Mouse (Mus musculus) embryonic facial prominence, embryonic 12.5 days (tissue): ENCODE measurements at regions not wholly inside any gene's neighbourhood (a gene's known extent, or its start where the extent isn't known, plus 50 kb on each side); places are given as distances from the start of the nearest gene placed in this dataset.
A peak's percentile ranks its signal among the peaks of the same experiment; 100 is the strongest.

ENCODE experiments used
- ATAC-seq: fragments of 200-750 bp; cut with Nextera tagmentation; 2 replicates; pipeline ENCODE4 v1.8.0; 2017; ENCODE audit not compliant: insufficient number of reproducible peaks, insufficient read depth, low FRiP score, low TSS enrichment
- H3K27ac ChIP-seq: fragments of 300-500 bp; sonication (generic); 2 replicates; pipeline ENCODE4 v1.5.1; 2016; ENCODE audit warnings: mild to moderate bottlenecking
- H3K27me3 ChIP-seq: fragments of 300-500 bp; sonication (generic); 2 replicates; pipeline ENCODE4 v1.6.1; 2016; ENCODE audit warnings: mild to moderate bottlenecking, moderate library complexity
- H3K36me3 ChIP-seq: fragments of 300-500 bp; sonication (generic); 2 replicates; pipeline ENCODE4 v1.6.1; 2016; ENCODE audit warnings: mild to moderate bottlenecking
- H3K4me1 ChIP-seq: fragments of 300-500 bp; sonication (generic); 2 replicates; pipeline ENCODE4 v1.6.1; 2016
- H3K4me2 ChIP-seq: fragments of 300-500 bp; sonication (generic); replicated peaks from 2 replicates; pipeline ENCODE4 v1.6.1; 2016; ENCODE audit warnings: mild to moderate bottlenecking, moderate library complexity
- H3K4me3 ChIP-seq: fragments of 300-500 bp; sonication (generic); 2 replicates; pipeline ENCODE4 v1.5.1; 2016; ENCODE audit warnings: mild to moderate bottlenecking
- H3K9ac ChIP-seq: fragments of 300-500 bp; sonication (generic); 2 replicates; pipeline ENCODE4 v1.6.1; 2016; ENCODE audit warnings: mild to moderate bottlenecking, moderate library complexity
- H3K9me3 ChIP-seq: fragments of 300-500 bp; sonication (generic); 2 replicates; pipeline ENCODE4 v1.6.1; 2016; ENCODE audit warnings: mild to moderate bottlenecking, moderate library complexity
- WGBS: fragments of 180-500 bp; shearing (Covaris S2); methylation state at CpG from one replicate; pipeline ENCODE4 v1.1.7; 2016; 5-methylcytosine and 5-hydroxymethylcytosine counted together

DNA sequence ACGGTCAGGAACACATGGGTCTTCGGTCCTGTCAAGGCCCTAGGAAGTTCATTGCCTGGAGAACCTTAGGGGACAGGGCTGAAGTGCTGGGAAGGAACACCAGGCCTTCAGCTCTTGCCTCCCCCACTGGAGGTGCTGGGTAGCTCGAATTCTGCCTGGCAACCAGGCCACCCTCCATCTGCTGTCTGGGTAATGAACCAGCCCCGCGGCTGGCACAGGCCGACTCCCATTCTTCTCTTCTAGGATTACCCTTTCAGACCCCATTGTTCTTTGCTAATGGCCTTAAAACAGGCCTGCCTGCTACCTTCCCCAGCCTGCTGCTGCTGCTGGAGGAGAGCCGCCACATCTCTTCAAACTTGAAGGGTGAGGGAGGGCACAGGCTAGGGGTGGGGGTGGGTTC is 71.2 kb downstream of the Gadd45g start:
- H3K4me2 ChIP-seq = no peak overlapping the region
- no peak for ATAC-seq
- H3K4me1 ChIP-seq = peaks cover 51% of the 10 kb centered on the region
- H3K27ac ChIP-seq = no peak overlapping the region
- no peaks in the 10 kb centered on the region for H3K36me3 ChIP-seq
- no peak overlapping the region for H3K4me3 ChIP-seq
- no peak overlapping the region for H3K9ac ChIP-seq
- WGBS = 39% methylated on average over 7 of the region's 7 CpGs
- H3K9me3 ChIP-seq = no peaks in the 10 kb centered on the region
- peaks cover 30% of the 10 kb centered on the region for H3K27me3 ChIP-seq

DNA sequence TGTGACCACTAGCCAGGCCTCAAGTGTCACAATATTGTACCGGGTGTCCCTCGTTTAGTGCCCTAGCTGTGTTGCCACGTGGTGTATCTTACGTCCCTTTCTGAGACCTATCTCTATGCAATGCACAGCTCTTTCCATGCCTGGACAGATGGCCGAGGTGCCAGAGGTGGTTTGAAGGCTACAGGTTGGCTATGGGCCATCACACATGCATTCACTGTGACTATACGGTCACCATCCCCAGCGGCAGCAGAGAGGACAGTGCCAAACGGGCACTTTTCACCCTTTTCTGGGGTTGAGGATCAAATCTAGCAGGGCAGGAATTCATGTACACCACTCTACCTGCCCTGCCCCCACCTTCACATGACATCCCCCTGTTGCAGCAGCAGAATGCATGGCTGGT is 71.6 kb downstream of the Gadd45g start:
- peaks cover 51% of the 10 kb centered on the region for H3K4me1 ChIP-seq
- 0 out of 2 replicates have a peak overlapping the region, but pooled peaks have one; percentile 43 for H3K27ac ChIP-seq
- WGBS = 52% methylated on average over 8 of the region's 8 CpGs
- peaks cover 30% of the 10 kb centered on the region for H3K27me3 ChIP-seq
- no peak overlapping the region for H3K9ac ChIP-seq
- no peak for ATAC-seq
- H3K4me3 ChIP-seq = no peak overlapping the region
- no peaks in the 10 kb centered on the region for H3K9me3 ChIP-seq
- no peak overlapping the region for H3K4me2 ChIP-seq
- H3K36me3 ChIP-seq = no peaks in the 10 kb centered on the region

DNA sequence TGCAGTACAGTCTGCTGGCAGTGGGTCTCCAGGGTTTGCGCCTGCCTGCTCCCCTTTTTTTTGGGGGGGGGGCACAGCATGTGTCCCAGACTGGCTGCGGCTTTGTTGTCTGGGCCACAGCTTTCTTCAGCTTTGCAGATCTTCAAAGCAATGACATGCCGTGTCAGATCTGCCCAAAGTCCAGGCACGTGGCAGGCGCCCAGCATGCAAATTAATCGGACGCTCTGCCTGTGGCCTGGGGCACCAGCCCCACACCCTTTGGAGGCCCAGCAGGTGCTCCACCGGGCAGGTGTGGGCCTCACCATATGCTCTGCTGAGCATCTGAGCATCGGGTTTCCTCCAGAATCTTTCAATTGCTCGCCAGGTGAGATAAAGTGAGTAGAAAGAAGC is 72.3 kb downstream of the Gadd45g start:
- no peak overlapping the region for H3K9ac ChIP-seq
- H3K4me2 ChIP-seq = no peak overlapping the region
- H3K27ac ChIP-seq = 0 out of 2 replicates have a peak overlapping the region, but pooled peaks have one; percentile 43
- no peak for ATAC-seq
- H3K36me3 ChIP-seq = no peaks in the 10 kb centered on the region
- peaks cover 51% of the 10 kb centered on the region for H3K4me1 ChIP-seq
- no peaks in the 10 kb centered on the region for H3K9me3 ChIP-seq
- H3K27me3 ChIP-seq = peaks cover 30% of the 10 kb centered on the region
- 13% methylated on average over 10 of the region's 10 CpGs for WGBS
- H3K4me3 ChIP-seq = no peak overlapping the region

DNA sequence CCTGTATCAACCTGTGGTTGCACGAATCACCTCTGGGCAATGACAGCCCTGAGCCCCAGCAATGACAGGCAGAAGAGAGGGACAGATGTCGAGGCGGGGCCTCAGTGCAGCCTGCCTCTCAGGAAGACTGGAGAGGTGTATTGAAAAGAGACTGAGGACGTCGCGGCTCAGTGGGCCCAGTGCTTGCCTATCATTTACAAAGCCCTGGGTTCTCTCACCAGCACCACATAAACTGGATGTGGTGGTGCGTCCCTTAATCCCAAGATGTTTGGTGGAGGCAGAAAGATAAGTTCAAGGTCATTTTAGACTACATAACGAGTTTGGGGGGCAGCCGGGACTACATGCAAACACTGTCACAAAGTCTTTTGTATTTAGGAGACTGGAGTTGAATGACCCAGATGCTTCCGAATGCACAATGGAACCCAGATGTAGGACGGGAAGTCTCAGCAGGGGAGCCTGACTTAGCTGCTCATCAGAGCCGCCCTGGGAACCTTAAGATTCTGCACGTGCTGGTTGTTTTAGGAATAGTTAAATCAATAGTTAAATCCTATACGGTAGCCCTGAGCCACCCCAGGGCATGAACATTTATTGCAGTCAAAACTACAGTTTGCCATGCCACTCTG is 72.8 kb downstream of the Gadd45g start:
- Histone ChIP-seq H3K9me3 (no peaks in the 10 kb centered on the region), H3K27me3 (peaks cover 30% of the 10 kb centered on the region), H3K4me3 (no peak overlapping the region), H3K4me2 (no peak overlapping the region), H3K27ac (peak overlapping the region; percentile 88), H3K4me1 (peaks cover 51% of the 10 kb centered on the region), H3K36me3 (no peaks in the 10 kb centered on the region), H3K9ac (no peak overlapping the region)
- no peak for ATAC-seq
- WGBS = 5% methylated on average over 14 of the region's 14 CpGs

DNA sequence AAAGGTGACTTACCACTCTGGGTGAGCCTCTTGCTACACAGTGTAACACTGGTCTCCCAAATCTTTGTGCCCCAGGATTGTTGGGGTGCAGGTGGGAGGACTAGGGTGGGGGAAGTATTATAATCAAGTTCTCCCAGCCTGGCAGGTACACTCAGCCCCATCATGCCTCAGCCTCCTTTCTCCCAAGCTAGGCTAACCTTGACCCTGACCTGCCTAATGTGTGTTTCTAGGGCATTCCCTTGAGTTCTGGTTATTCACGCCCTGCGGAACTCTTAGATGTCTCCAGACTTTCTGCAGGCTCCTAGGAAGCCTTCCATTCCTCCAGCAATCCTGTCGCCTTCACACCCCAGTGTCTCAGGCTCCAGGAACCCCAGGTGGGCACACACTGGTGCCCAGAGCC is 73.5 kb downstream of the Gadd45g start:
- no peak overlapping the region for H3K4me2 ChIP-seq
- H3K4me3 ChIP-seq = no peak overlapping the region
- no peaks in the 10 kb centered on the region for H3K36me3 ChIP-seq
- 30% methylated on average over 3 of the region's 3 CpGs for WGBS
- peaks cover 51% of the 10 kb centered on the region for H3K4me1 ChIP-seq
- H3K9ac ChIP-seq = no peak overlapping the region
- peak overlapping the region; percentile 88 for H3K27ac ChIP-seq
- H3K9me3 ChIP-seq = no peaks in the 10 kb centered on the region
- H3K27me3 ChIP-seq = peaks cover 29% of the 10 kb centered on the region
- ATAC-seq = no peak

DNA sequence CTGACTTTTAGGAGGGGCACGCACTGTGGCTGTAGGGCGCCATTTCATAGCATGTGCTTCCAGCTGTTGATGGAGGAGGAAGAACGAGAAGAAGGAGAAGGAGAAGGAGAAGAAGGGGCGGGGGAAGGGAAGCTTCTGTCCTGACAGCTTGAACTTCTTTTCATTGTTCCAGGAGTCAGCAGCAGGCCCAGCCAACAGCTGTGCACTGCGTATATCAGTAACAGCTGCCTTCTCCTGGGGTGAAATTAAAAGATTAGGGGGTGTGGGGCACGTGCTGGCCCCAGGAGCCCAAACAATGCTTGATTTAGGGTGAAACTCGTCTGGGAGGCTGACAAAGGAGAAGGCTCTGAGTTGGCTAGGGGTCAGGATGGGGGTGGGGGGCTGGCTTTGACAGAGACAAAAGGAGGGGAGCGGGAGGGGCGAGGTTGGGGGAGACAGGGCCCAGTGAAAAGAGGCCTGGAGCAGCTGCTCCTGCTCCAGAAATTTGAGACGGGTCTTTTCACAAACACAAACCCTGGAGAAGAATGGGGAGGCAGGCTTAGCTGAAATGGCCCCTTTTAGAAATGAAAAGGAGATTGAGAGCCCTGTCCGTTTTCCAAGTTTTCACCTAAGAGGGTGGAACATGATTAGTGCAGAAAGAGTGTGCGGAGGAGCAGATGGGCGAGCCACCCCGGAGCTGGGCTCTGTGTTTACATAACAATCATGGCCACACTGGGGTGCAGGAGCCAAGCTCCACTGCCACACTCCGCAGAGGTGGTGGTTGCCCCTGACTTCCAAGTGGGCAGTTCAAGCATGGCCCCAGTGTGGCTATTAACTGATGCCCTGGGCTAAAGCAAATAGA is 74.3 kb downstream of the Gadd45g start:
- no peak overlapping the region for H3K9ac ChIP-seq
- 2% methylated on average over 15 of the region's 15 CpGs for WGBS
- no peak overlapping the region for H3K4me3 ChIP-seq
- peak overlapping the region; percentile 26 for H3K4me2 ChIP-seq
- H3K9me3 ChIP-seq = no peaks in the 10 kb centered on the region
- H3K36me3 ChIP-seq = no peaks in the 10 kb centered on the region
- peak; percentile 73 for ATAC-seq
- H3K27ac ChIP-seq = peak overlapping the region; percentile 88
- peaks cover 51% of the 10 kb centered on the region for H3K4me1 ChIP-seq
- peaks cover 26% of the 10 kb centered on the region for H3K27me3 ChIP-seq

DNA sequence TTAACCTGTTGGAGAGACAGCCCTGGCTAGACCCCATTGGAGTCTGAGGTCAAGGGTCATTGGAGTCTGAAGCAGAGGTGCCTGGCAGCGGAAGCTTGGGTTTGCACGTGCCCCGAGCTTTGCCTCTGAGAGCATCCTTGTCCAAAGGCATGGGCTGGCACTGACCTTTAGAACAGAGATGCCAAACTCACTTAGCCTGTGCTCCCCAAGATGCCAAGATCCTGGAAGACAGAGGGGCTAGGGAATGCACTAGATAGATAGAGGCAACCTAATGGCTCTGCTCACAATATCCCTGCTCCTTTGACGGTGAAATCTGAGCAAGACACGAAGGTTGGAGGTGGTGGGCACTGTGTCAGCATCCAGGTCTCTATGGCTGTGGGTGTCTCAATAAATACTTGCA is 75.1 kb downstream of the Gadd45g start:
- WGBS = 25% methylated on average over 5 of the region's 5 CpGs
- Histone ChIP-seq H3K27ac (peak overlapping the region; percentile 88; the same call in 1 of the 2 replicates), H3K4me1 (peaks cover 50% of the 10 kb centered on the region), H3K36me3 (no peaks in the 10 kb centered on the region), H3K4me2 (peak overlapping the region; percentile 26), H3K4me3 (no peak overlapping the region), H3K27me3 (peaks cover 23% of the 10 kb centered on the region), H3K9ac (no peak overlapping the region), H3K9me3 (no peaks in the 10 kb centered on the region)
- no peak for ATAC-seq

DNA sequence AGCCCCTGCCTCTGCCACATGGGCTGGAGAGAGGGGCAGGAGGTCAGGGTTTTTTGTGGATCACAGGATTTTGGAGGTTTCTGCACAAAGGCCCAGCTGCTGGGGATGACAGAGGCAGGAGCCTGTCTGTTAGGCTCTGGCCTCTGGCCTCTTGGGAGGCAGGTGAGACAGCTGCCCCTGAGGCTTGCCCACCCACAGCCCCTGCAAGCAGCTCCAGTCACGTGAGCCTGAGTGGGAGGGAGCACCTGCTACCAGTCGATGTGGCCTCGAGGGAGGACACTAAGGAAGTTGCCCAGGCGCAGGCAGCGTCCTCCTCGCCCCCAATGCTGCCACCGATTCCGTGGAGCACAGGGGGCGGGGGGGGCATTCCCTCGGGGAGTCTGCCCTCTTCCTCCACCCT is 80.3 kb downstream of the Gadd45g start:
- Histone ChIP-seq H3K9ac (no peak overlapping the region), H3K4me3 (no peak overlapping the region), H3K36me3 (no peaks in the 10 kb centered on the region), H3K4me2 (no peak overlapping the region), H3K27me3 (no peaks in the 10 kb centered on the region), H3K27ac (no peak overlapping the region), H3K4me1 (peaks cover 13% of the 10 kb centered on the region), H3K9me3 (no peaks in the 10 kb centered on the region)
- ATAC-seq = no peak
- 53% methylated on average over 10 of the region's 10 CpGs for WGBS

DNA sequence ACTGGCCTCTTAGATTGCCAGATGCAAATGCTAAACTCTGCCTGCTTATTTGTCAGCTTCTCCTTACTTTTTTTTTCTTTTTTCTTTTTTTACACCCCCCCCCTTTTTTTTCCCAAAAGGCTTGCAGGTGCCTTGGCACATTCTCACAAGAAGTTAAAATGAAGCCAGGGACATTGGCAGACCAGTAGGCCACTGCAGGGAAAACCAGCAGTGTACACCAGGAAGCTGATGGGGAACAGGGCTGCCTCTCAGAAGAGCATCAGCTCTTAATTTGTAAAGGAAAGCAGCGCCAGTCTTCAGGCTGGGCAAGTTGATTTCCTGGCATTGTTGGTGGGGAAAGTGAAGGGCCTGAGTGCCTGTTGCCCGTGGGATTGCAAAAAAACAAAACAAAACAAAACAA is 83.3 kb downstream of the Gadd45g start:
- Histone ChIP-seq H3K27me3 (no peaks in the 10 kb centered on the region), H3K27ac (no peak overlapping the region), H3K9me3 (no peaks in the 10 kb centered on the region), H3K9ac (no peak overlapping the region), H3K36me3 (no peaks in the 10 kb centered on the region), H3K4me1 (peaks cover 7% of the 10 kb centered on the region; the same call in 1 of the 2 replicates), H3K4me3 (no peak overlapping the region), H3K4me2 (no peak overlapping the region)
- WGBS = 54% methylated on average over 2 of the region's 2 CpGs
- ATAC-seq = no peak

DNA sequence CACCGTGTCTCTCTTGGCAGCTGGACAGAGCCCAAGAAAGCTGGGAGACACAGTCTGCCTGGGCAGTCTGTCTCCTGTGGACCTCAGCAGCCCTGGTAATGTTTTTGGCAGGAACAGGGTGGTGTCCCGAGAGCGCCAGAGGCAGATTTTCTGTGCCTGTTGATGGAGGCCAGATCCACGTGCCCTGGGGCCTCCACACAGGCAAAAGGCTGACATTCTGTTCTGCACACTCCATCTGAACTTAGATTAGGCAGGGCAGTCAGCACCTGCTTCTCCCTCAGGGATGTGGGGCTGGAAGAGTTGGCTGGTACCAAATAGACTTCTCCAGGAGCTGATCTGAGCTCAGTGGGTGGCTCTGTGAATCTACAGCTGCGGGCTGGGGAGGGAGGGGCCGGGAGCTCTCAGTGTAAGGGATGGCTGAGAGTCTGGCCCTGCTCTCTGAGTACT is 83.8 kb downstream of the Gadd45g start:
- no peaks in the 10 kb centered on the region for H3K36me3 ChIP-seq
- no peak overlapping the region for H3K9ac ChIP-seq
- H3K4me3 ChIP-seq = no peak overlapping the region
- H3K27me3 ChIP-seq = no peaks in the 10 kb centered on the region
- no peak overlapping the region for H3K4me2 ChIP-seq
- no peak for ATAC-seq
- H3K4me1 ChIP-seq = peaks cover 7% of the 10 kb centered on the region; the same call in 1 of the 2 replicates
- H3K27ac ChIP-seq = no peak overlapping the region
- no peaks in the 10 kb centered on the region for H3K9me3 ChIP-seq
- WGBS = 36% methylated on average over 6 of the region's 6 CpGs

DNA sequence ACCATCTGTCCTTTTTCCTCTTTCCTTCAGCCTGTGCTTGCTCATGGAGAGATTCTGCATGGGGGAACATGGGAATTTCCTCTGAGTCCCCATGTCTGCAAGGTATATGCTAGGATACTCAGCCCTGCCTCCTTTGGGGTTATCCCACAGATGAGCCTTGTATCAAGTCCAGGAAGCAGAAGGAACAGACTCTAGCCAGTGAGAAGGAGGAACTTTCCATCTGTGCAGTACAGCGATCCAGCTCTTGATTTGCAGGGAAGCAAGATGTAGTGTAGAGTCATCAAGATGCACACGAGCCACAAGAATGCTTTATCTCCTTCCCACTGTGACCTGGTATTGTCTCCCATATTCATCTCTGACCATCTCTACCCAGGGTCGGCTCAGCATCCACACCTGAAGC is 84.5 kb downstream of the Gadd45g start:
- Histone ChIP-seq H3K27me3 (no peaks in the 10 kb centered on the region), H3K4me2 (no peak overlapping the region), H3K9me3 (no peaks in the 10 kb centered on the region), H3K4me3 (no peak overlapping the region), H3K27ac (no peak overlapping the region), H3K9ac (no peak overlapping the region), H3K4me1 (peaks cover 7% of the 10 kb centered on the region; the same call in 1 of the 2 replicates), H3K36me3 (no peaks in the 10 kb centered on the region)
- WGBS = 86% methylated on average over 3 of the region's 3 CpGs
- ATAC-seq = no peak

DNA sequence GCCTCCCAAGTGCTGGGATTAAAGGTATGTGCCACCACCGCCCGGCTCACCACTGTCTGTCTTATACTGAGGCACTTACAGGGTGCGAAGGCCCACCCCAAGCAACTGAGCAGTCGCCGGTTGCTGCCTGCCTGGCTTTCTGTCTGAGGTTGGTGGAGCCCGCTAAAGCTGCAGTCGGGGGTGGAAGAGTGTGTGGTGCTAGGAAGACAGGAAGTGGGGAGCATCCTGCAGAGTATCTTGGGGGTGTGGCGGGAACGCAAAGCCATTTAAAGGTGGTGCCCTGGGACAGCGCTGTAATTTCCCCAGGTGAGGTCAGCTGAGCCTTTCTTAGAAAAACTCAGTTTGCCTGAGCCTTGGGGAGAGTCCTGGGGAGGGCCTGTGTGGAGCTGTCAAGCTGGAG is 89.3 kb downstream of the Gadd45g start:
- no peak for ATAC-seq
- Histone ChIP-seq H3K9ac (no peak overlapping the region), H3K4me1 (peaks cover 2% of the 10 kb centered on the region; the same call in 1 of the 2 replicates), H3K4me2 (no peak overlapping the region), H3K36me3 (no peaks in the 10 kb centered on the region), H3K27ac (no peak overlapping the region), H3K9me3 (no peaks in the 10 kb centered on the region), H3K27me3 (no peaks in the 10 kb centered on the region), H3K4me3 (no peak overlapping the region)
- 82% methylated on average over 10 of the region's 10 CpGs for WGBS
